Mouse (Mus musculus) heart, adult 10 weeks (tissue): ENCODE results near the gene Gm20855. TPM values are rescaled to one million over a fixed set of nuclear protein-coding genes. Genes with fewer than 3 reads are reported as not detected.

Experiments
- polyA plus RNA-seq: library from polyadenylated mRNA; stranded (reverse); fragments of 350-450 nt; fragmentation: Illumina TruSeq; extraction: RNeasy Lipid Tissue Mini Kit (QIAGEN cat#74804); gene quantifications from one replicate; pipeline ENCODE4 v1.2.3, GENCODE M21; 2014; ENCODE audit warnings: low read depth, low replicate concordance

The Gm20855 gene
- not detected for polyA plus RNA-seq

DNA sequence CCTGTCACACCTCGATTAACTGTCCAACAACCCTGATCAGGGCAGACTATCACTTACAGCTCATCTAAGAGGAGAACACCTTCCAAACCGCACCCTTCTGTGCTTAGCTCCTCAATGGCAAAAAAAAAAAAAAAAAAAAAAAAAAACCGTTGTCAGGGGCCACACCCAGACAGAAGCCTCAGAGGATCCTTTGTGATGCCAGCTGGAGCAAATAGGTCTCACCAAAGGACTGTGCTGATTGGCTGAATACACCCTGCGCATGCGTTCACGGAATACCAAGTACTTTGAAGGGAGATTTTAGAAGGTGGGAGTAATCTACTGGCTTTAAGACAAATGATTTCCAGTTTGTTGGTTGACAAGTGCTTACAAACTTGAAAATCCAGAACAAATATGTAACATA lies at the start of gene Gm20855:
Gm20855 (minus strand) TSS at position 101 of the 400 bp plus-strand sequence.

